Mouse (Mus musculus) liver, postnatal 0 days (tissue): ENCODE results near the gene Gata5.

ENCODE experiments used
- CTCF ChIP-seq: sonication (generic); IDR thresholded peaks from 2 replicates; pipeline ENCODE4 v1.5.1; 2016; ENCODE audit warnings: antibody characterized with exemption, low read depth
- EP300 ChIP-seq: IDR thresholded peaks from 2 replicates; pipeline ENCODE4 v1.6.1; 2016; ENCODE audit warnings: antibody characterized with exemption, low read depth, mild to moderate bottlenecking

DNA sequence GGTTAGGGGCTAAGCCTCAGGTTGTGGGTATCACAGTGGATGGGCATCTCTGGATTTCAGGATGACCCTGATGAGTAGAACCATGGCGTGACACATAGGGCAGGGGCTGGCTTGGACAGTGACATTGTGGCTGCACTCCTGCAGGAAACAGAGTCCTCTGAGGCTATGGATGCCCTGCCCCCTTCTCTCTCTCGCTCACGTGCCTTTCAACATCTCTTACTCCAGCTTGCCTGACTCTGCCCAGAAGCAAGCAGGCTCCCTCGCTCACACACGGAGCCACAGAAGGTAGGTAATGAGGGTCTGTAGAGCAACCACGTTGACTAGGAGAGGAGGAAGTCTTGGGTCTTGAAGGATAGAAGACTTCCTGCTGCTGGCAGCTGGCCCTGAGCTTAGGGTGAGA lies 44.0 kb downstream of the Gata5 start:
- TF ChIP-seq CTCF (no peak), EP300 (no peak)
